Mouse (Mus musculus): ENCODE results near the gene Hist1h1e. TPM values are rescaled to one million over a fixed set of nuclear protein-coding genes. Genes with fewer than 3 reads are reported as not detected.
"Not testable (repeated sequence)": the region's sequence is repeated elsewhere in the genome, so short reads cannot be mapped to it uniquely, and the experiment has no call there.

Gene Hist1h1e
- polyA plus RNA-seq, 1 experiment = 2.4 TPM

DNA sequence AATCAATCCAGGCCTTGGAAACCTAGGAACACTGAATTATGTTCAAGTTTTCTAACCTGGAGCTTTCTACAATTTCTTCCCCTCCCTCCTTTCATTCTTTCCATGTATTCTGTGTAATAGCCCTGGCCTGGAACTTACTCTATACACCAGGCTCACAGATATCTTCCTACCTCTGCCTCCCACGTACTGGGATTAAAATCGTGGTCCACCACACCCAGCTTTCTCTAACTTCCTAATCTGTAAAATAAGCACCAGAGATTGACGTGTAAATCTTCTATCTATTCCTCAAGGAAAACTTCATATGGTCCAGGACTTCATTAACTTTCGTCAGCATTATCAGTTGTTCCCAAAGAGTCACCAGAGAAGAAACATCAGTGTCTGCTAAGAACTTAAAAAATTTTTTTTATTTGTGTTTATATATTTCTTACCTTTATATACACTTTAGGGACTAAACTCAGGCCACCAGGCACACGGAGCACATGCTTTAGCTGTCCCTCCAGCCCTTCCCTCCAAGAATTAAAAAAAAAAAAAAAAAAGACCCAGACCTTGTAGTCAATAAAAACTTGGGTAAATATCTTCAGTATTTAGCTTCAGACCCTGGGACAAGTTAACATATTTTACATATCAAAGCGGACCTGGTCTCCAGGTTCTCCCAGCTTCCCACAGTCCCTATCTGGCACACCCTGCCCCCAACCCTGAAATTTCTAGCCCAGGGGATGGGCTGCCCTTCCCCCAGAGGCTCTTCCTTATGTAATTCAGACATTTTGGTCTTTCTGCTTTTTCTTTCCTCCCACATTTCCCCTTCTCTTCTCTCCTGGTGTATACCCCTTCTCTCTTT is 39.9 kb downstream of the Hist1h1e start:
- H3K36me3 ChIP-seq (ENCODE audit: control insufficient read depth, insufficient read depth, low read length) = no peaks in the 10 kb centered on the region
- H3K27ac ChIP-seq (ENCODE audit: insufficient read depth, low read depth, low read length) = peak overlapping the region; percentile 22
- H3K27me3 ChIP-seq (ENCODE audit: control insufficient read depth, insufficient read depth, low read length) = no peaks in the 10 kb centered on the region
- 24% methylated on average over 6 of the region's 6 CpGs for WGBS
- H3K4me3 ChIP-seq (ENCODE audit: low read depth, low read length) = peak overlapping the region; percentile 18; the same call in 1 of the 2 replicates
- TF ChIP-seq POLR2A (IDR thresholded peaks at IDR 0.05; ENCODE audit: low read depth, low read length) (no peak), CTCF (IDR thresholded peaks at IDR 0.05; ENCODE audit: extremely low read depth, insufficient read length, insufficient replicate concordance, low read depth, low read length) (no peak)
- peaks cover 2% of the 10 kb centered on the region; the same call in 1 of the 2 replicates for H3K4me1 ChIP-seq (ENCODE audit: control insufficient read depth, insufficient read depth, insufficient read length, low read length)

DNA sequence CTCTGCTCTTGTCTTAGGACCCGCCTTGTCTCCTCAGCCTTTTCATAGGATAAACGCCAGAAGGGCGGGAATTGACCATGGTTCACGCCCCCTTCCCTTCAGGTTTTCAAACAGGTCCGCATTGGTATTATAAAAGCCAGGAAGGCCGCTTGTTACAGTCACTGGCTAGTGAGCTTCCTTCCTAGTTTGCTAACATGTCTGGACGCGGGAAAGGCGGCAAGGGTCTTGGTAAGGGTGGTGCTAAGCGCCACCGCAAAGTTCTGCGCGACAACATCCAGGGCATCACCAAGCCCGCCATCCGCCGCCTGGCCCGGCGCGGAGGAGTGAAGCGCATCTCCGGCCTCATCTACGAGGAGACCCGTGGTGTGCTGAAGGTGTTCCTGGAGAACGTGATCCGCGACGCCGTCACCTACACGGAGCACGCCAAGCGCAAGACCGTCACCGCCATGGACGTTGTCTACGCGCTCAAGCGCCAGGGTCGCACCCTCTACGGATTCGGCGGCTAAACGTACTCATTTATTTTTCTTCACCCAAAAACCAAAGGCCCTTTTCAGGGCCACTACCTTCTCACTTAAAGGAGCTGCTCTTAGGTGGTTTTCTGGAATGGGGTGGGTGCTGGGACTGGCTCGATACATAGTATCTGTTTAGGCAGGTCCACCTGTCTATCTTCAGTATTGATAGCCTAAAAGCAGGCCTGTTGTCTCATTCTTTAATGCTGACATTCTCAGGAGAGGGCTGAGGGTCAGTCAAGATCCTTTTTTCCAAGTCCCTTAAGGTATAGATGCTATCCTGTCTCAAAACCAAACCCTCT is 40.7 kb downstream of the Hist1h1e start, which contains the start of gene Hist1h4d:
Gene Hist1h4d, plus strand, starts transcription at position 191 of the 811 bp plus-strand sequence.
- H3K4me3 ChIP-seq (ENCODE audit: low read depth, low read length) = peak within 1 kb of the TSS; percentile 64
- TF ChIP-seq CTCF (IDR thresholded peaks at IDR 0.05; ENCODE audit: extremely low read depth, insufficient read length, insufficient replicate concordance, low read depth, low read length) (no peak), POLR2A (IDR thresholded peaks at IDR 0.05; ENCODE audit: low read depth, low read length) (peak; percentile 98)
- under 1% methylated on average over 43 of the region's 43 CpGs for WGBS
- peak within 1 kb of the TSS; percentile 22 for H3K27ac ChIP-seq (ENCODE audit: insufficient read depth, low read depth, low read length)
- no peaks in the 10 kb centered on the region for H3K27me3 ChIP-seq (ENCODE audit: control insufficient read depth, insufficient read depth, low read length)
- H3K36me3 ChIP-seq (ENCODE audit: control insufficient read depth, insufficient read depth, low read length) = no peaks in the 10 kb centered on the region
- H3K4me1 ChIP-seq (ENCODE audit: control insufficient read depth, insufficient read depth, insufficient read length, low read length) = peaks cover 2% of the 10 kb centered on the region; the same call in 1 of the 2 replicates

DNA sequence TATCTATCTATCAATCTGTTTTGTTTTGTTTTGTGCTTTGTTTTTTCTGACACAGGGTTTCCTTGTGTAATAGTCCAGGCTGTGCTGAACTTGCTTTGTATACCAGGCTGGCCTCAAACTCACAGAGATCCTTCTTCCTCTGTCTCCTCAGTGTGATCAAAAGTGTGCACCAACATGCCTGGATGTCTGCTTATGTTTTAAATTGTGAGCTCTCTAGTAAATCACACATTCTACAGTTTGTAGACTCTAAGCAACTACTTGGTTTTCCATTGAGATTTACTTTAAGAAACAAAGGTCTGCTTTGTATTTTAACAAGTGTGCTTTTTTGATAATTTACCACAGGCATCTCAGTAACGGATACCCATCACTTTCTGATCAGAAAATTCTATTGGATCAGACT is 44.5 kb downstream of the Hist1h1e start:
- no peak for TF ChIP-seq POLR2A (IDR thresholded peaks at IDR 0.05; ENCODE audit: low read depth, low read length)
- no peak for TF ChIP-seq CTCF (IDR thresholded peaks at IDR 0.05; ENCODE audit: extremely low read depth, insufficient read length, insufficient replicate concordance, low read depth, low read length)
- no peaks in the 10 kb centered on the region for H3K27me3 ChIP-seq (ENCODE audit: control insufficient read depth, insufficient read depth, low read length)
- H3K4me1 ChIP-seq (ENCODE audit: control insufficient read depth, insufficient read depth, insufficient read length, low read length) = no peaks in the 10 kb centered on the region
- no peak overlapping the region for H3K27ac ChIP-seq (ENCODE audit: insufficient read depth, low read depth, low read length)
- no peaks in the 10 kb centered on the region for H3K36me3 ChIP-seq (ENCODE audit: control insufficient read depth, insufficient read depth, low read length)
- 96% methylated on average over 1 of the region's 1 CpGs for WGBS
- no peak overlapping the region for H3K4me3 ChIP-seq (ENCODE audit: low read depth, low read length)

DNA sequence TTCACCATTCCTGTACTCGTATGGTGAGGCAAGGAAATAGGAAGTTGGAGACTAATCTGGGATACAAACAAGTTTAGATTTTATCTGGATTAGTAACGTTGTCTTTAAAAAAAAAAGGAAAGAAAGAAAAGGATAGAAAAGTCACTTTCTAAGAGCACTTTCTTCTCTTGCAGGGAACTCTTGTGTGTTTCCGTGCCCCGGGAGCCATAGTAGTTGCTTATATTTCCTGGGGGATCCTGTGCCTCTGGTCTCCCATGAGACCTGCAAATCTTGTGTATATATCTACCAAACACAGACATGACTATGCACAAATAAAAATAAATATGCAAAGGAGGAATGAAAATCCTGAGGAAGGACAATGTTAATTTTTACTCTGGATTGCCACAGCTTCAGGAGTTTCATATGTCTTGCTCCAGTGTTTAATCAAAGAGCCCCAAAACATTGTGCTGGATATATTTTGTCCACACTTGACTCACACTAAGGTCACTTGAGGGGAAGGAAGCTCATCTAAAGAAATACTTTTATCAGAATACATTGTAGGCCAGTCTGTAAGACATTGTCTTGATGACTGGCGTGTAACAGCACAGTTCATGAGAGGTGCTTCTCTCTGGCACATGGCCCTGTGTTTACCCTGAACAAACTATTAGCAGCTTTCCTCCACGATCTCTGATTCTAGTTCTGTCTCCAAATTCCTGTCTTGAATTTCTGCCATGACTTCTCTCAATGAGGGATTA is 45.3 kb downstream of the Hist1h1e start:
- WGBS = 49% methylated on average over 6 of the region's 6 CpGs
- TF ChIP-seq CTCF (IDR thresholded peaks at IDR 0.05; ENCODE audit: extremely low read depth, insufficient read length, insufficient replicate concordance, low read depth, low read length) (no peak), POLR2A (IDR thresholded peaks at IDR 0.05; ENCODE audit: low read depth, low read length) (no peak)
- no peaks in the 10 kb centered on the region for H3K36me3 ChIP-seq (ENCODE audit: control insufficient read depth, insufficient read depth, low read length)
- no peaks in the 10 kb centered on the region for H3K4me1 ChIP-seq (ENCODE audit: control insufficient read depth, insufficient read depth, insufficient read length, low read length)
- no peak overlapping the region for H3K4me3 ChIP-seq (ENCODE audit: low read depth, low read length)
- no peak overlapping the region for H3K27ac ChIP-seq (ENCODE audit: insufficient read depth, low read depth, low read length)
- no peaks in the 10 kb centered on the region for H3K27me3 ChIP-seq (ENCODE audit: control insufficient read depth, insufficient read depth, low read length)

DNA sequence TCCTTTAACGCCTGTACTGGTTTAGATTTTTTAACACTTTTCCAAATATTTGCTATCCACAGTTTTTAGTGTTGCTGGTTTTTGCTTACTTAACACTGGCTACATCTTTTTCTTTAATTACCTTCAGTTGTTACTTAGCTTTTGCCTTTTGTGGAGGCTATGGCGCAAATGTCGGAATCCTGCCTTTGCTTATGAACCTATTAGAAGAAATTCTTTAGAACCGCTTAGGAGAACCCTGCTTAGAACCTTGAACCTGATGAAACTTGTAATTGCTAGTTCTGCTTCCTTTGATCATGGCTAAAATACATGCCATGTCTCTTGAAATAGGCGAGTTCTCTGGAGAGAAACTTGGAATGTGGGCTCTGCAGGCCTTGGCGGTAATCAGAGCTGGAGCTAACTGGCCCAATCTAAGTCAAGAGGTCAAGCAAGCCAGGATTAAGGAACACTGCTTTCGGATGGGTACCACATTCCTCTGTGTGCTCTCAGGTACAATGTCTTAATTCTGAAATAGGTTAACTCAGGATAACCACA is 45.9 kb downstream of the Hist1h1e start:
- Histone ChIP-seq H3K4me1 (ENCODE audit: control insufficient read depth, insufficient read depth, insufficient read length, low read length) (no peaks in the 10 kb centered on the region), H3K27ac (ENCODE audit: insufficient read depth, low read depth, low read length) (no peak overlapping the region), H3K36me3 (ENCODE audit: control insufficient read depth, insufficient read depth, low read length) (no peaks in the 10 kb centered on the region), H3K27me3 (ENCODE audit: control insufficient read depth, insufficient read depth, low read length) (no peaks in the 10 kb centered on the region), H3K4me3 (ENCODE audit: low read depth, low read length) (peak overlapping the region; percentile 73)
- TF ChIP-seq POLR2A (IDR thresholded peaks at IDR 0.05; ENCODE audit: low read depth, low read length) = no peak
- TF ChIP-seq CTCF (IDR thresholded peaks at IDR 0.05; ENCODE audit: extremely low read depth, insufficient read length, insufficient replicate concordance, low read depth, low read length) = no peak
- 33% methylated on average over 7 of the region's 7 CpGs for WGBS

GRCm38 (mm10) chr13:23575864-23576313 is 46.5 kb downstream of the Hist1h1e start:
- 1% methylated on average over 19 of the region's 40 CpGs for WGBS
- not testable (repeated sequence) for H3K4me1 ChIP-seq (ENCODE audit: control insufficient read depth, insufficient read depth, insufficient read length, low read length); H3K27me3 ChIP-seq (ENCODE audit: control insufficient read depth, insufficient read depth, low read length); H3K36me3 ChIP-seq (ENCODE audit: control insufficient read depth, insufficient read depth, low read length)
- peak overlapping the region; percentile 73 for H3K4me3 ChIP-seq (ENCODE audit: low read depth, low read length)
- TF ChIP-seq POLR2A (IDR thresholded peaks at IDR 0.05; ENCODE audit: low read depth, low read length) = 0 out of 2 replicates have a peak, but pooled peaks have one; percentile 14
- peak overlapping the region; percentile 52 for H3K27ac ChIP-seq (ENCODE audit: insufficient read depth, low read depth, low read length)
